Mouse (Mus musculus) adrenal gland, adult 18-20 months (tissue): ENCODE measurements around the gene Gtf2h5. TPM values are rescaled to one million over a fixed set of nuclear protein-coding genes. Genes with fewer than 3 reads are reported as not detected.
A peak's percentile ranks its signal among the peaks of the same experiment; 100 is the strongest.

ENCODE experiments used
- DNase-seq, 2 experiments: peaks; one replicate each; pipeline ENCODE4 v3.0.0; 2021 to 2022; ENCODE audit warnings: low spot score in 2 of 2
- long read RNA-seq, 2 experiments: library from polyadenylated mRNA; stranded (forward); transcript quantifications; one replicate each; pipeline ENCODE4 v2.0.0; 2021
- total RNA-seq, 2 experiments: library from RNA; stranded (reverse); gene quantifications; 1 replicate in 1 of 2; 2 replicates in 1 of 2; pipeline ENCODE4 v1.2.3; 2021

The Gtf2h5 gene
- 10 to 100 TPM; 82.9 to 86.3 TPM for total RNA-seq
- long read RNA-seq, experiment 1, transcript Gtf2h5-201 (3 exons, 2,245 nt), result major isoform, 27 of 32 reads
- long read RNA-seq, experiment 1, partial matches to known transcripts, result 1 of 32 reads
- long read RNA-seq, experiment 1, other reads (novel, unspliced or antisense), result 4 of 32 reads
- long read RNA-seq, experiment 2, transcript Gtf2h5-201 (3 exons, 2,245 nt), result major isoform, 108 of 119 reads
- long read RNA-seq, experiment 2, partial matches to known transcripts, result 2 of 119 reads
- long read RNA-seq, experiment 2, other reads (novel, unspliced or antisense), result 6 of 119 reads

DNA sequence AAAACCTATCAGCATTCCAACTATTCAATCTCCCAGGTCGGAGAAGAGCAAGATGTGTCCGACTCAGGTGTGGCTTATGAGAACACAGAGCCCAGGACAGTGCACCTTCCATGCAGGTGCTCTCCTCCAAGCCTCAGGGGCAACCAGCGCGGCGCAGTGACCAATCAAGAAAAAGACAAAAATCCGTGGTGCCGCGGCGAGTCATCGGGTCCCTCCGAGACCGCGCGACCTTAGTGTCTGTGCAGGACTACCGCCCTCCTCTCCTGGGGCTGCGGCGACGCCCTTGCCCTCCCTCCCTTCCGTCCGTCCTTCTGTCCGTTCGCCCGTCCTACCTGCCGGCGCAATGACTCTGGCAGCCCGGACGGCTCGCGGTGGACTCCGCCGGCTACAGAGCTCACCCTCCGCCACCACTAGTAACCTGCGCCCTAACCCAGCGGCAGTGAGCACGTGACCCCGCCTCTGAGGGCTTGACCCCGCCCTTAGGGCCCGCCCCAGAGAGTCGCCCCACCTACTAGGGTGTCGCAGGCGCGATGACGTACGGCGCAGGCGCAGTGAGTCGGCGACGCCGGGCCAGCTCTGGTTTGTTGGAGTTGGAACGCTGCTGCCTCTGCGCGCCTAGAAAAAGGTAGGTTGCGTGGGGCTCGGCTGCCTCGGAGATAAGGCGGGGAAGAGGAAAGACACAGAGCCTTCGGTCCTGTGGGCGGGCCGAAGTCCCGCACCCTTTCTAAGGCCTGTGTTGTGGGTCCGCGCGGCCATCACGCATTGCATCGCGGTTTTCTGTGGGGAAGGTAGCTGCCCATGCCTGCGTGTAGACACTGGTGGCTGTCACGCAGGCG, at the start of gene Gtf2h5, which contains the start of gene Serac1:
Gene Gtf2h5 (plus strand): TSS at position 500 of the 836 bp plus-strand sequence.
Gene Serac1 (minus strand): TSS at position 455 of the 836 bp plus-strand sequence.
- DNase-seq, result peak; percentile 99

DNA sequence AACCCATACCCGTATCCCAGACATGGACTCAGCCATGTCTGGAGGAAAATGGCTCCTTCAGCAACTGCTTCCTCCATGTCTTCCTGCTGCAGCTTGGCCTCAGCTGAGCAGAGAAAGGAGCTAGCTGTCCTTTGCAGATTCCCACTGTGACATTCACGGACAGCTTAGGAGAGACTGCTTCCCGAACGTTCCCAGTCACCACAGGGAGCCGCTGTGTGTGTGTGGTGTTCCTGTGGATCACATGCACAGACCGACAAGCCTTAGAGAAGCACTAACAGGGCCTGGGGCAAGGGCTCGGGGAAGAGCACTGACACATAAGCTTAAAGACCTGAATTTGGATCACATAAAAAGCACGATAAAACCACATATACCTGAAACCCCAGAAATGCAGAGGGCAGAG, 43.9 kb upstream of the Gtf2h5 start:
- no peak for DNase-seq

DNA sequence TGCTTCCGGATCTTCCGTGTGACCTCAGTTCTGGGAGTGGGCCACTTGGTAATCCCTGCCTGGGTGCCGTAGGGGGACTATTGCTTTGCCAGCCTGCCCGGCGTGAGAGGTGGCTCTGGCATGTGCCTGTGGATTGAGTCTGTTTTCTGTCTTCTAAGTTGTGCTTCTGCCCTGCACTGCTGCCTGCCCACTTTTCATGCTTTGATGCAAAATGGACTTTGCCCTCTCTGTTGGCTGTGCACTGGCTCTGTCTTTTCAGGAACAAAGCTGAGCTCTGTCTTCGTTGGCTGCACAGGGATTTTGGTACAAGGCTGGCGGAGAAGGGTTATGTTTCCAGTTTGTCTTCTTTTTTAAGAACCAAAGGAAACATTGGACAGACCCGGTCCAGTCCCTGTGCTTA, 43.1 kb upstream of the Gtf2h5 start:
- no peak for DNase-seq

GRCm38 (mm10) chr17:6036872-6037271, 42.7 kb upstream of the Gtf2h5 start:
- DNase-seq, result no peak

- no peak for DNase-seq
Measured at GRCm38 (mm10) chr17:6037507-6037906, 42.1 kb upstream of the Gtf2h5 start.

DNA sequence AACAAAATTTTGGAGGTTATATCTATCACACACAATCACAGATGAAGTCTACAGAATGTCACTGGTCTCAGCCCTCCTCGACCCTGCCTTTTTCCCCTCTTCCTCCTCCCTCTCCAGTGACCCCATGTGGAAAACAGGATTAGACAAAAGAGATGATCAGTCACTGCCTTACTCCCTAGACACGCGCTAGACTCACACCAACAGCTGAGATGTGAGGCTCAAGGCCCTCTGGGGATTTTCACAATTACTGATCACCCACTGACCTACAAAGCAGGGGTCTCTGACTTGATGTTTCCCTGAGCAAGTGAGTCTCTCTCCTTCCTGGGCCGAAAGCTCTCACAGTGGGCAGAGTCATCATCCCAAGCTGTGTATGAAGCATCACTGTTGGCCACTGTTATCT, 26.8 kb upstream of the Gtf2h5 start:
- DNase-seq, result no peak

GRCm38 (mm10) chr17:6054934-6055355, 24.6 kb upstream of the Gtf2h5 start:
- peak; percentile 45 to 50 for DNase-seq

- DNase-seq, result no peak
Measured at GRCm38 (mm10) chr17:6062793-6063192, 16.8 kb upstream of the Gtf2h5 start.

GRCm38 (mm10) chr17:6063532-6063931, 16.1 kb upstream of the Gtf2h5 start:
- no peak for DNase-seq

- no peak for DNase-seq
Measured at GRCm38 (mm10) chr17:6066021-6066420, 13.6 kb upstream of the Gtf2h5 start.

DNA sequence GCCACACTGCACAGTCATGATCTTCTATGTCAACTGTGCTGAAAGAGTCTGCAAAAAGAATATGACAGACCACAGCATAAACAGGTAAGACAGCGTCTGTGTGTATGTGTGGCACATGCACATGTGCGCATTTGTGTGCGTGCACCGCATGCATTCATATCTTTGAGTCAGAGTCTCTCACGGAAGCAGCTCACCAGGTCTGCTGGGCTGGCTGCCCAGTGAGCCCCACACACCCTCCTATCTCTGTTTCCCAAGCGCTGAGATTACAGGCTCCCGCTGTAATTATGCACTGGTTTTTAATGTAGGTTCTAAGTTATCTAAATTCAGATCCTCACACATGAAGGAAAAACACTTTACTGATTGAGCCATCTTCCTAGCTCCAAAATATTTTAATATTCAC, 12.0 kb upstream of the Gtf2h5 start:
- DNase-seq, result no peak

GRCm38 (mm10) chr17:6069866-6070265, 9.7 kb upstream of the Gtf2h5 start:
- DNase-seq, result peak in 1 of 2 experiments; percentile 12

- DNase-seq, result no peak
Measured at GRCm38 (mm10) chr17:6073405-6073804, 6.2 kb upstream of the Gtf2h5 start.

DNA sequence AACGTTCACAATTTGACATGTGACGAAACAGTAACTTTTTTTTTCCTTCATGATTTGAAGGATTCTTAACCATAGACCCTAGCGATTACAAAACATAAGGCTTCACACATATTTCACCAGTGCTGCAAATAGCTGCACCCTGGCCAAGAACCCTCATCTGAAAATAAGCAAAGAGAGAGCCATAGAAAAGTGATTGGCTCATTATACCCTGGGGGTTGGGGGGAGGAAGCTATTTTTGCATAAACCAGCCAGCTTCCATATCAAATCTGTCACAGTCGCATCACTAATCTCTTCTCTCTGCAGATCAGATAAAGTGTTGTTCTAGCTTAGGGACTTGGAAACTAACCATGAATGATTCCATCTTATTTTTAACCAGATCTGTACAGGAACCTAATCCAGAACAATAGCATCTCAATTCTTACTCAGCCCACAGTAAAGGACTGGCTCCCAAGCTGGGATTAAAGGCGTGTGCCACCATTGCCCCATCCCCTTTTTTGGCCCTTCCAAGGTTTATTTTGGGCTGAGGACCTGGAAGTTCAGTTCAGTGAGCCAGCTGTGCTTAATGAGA, 3.8 kb downstream of the Gtf2h5 start:
- DNase-seq, result no peak

DNA sequence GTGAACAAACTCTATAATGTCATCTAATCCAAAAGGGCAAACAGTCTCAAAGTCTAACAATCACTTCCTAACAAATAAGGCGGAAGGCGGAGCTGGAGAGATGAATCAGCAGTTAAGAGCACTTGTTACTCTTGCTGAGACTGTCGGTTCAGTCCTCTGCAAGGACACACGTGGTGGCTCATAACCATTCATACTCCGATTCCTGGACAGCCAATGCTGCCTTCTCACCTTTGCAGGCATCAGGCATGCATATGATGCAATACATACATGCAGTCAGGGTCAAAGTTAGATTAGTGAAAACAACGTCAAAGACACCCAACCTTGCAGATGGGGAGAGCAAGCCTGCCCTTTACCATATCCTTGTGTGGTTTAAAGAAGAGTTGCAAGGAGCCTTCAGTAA, 12.0 kb downstream of the Gtf2h5 start:
- no peak for DNase-seq

- no peak for DNase-seq
Measured at GRCm38 (mm10) chr17:6095579-6095978, 16.0 kb downstream of the Gtf2h5 start.

- DNase-seq, result peak; percentile 46 to 53
Measured at GRCm38 (mm10) chr17:6097884-6098283, 18.3 kb downstream of the Gtf2h5 start.

DNA sequence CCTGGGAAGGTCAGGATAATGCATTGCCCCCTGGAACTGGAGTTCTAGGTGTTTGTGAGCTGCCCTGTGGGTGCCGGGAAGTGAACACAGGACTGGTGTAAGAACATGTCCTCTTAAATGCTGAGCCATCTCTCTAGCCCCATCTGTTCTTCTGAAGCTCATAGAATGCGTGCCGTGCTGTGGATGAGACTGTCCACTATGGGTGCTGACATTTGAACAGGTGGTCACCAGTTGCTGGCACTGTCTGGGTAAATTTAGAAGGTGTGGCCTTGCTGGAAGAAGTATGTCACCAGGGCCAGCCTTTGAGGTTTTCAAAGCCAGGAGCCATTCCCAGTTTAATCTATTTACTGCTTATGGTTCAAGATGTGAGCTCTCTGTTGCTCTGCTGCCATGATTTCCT, 22.7 kb downstream of the Gtf2h5 start:
- DNase-seq, result no peak

GRCm38 (mm10) chr17:6103566-6103965, 24.0 kb downstream of the Gtf2h5 start:
- no peak for DNase-seq

GRCm38 (mm10) chr17:6106361-6107014, 26.9 kb downstream of the Gtf2h5 start, which contains the start of gene Tulp4:
TSS of gene Tulp4 (plus strand) at chr17:6106437.
- DNase-seq, result peak; percentile 75 to 81

GRCm38 (mm10) chr17:6107015-6107601, 27.5 kb downstream of the Gtf2h5 start:
- DNase-seq, result peak; percentile 42 to 47
